Mouse (Mus musculus) stomach, postnatal 0 days (tissue): ENCODE measurements around the gene Mtnr1b. TPM values are rescaled to one million over a fixed set of nuclear protein-coding genes. Genes with fewer than 3 reads are reported as not detected.

ENCODE experiments used
- ATAC-seq: fragments of 200-750 bp; cut with Nextera tagmentation; 2 replicates; pipeline ENCODE4 v1.8.0; 2017; ENCODE audit not compliant: low FRiP score, low TSS enrichment
- DNase-seq: peaks from one replicate; pipeline ENCODE4 v3.0.0-alpha.2; 2016; ENCODE audit warnings: low spot score
- H3K27ac ChIP-seq: fragments of 300-500 bp; sonication (generic); replicated peaks from 2 replicates; pipeline ENCODE4 v1.5.1; 2014; ENCODE audit warnings: mild to moderate bottlenecking, control low read depth
- H3K27me3 ChIP-seq: fragments of 300-500 bp; sonication (generic); 2 replicates; pipeline ENCODE4 v1.6.1; 2014; ENCODE audit warnings: low read length; ENCODE audit not compliant: control insufficient read depth, insufficient read depth
- H3K36me3 ChIP-seq: fragments of 300-500 bp; sonication (generic); 2 replicates; pipeline ENCODE4 v1.6.1; 2014; ENCODE audit warnings: low read length, mixed read lengths; ENCODE audit not compliant: control insufficient read depth, insufficient read depth
- H3K4me1 ChIP-seq: fragments of 300-500 bp; sonication (generic); replicated peaks from 2 replicates; pipeline ENCODE4 v1.6.1; 2014; ENCODE audit warnings: antibody characterized with exemption; ENCODE audit not compliant: control insufficient read depth, insufficient read depth
- H3K4me2 ChIP-seq: fragments of 300-500 bp; sonication (generic); replicated peaks from 2 replicates; pipeline ENCODE4 v1.6.1; 2014; ENCODE audit warnings: low read depth, mild to moderate bottlenecking, control low read depth, moderate library complexity
- H3K4me3 ChIP-seq: fragments of 300-500 bp; sonication (generic); 2 replicates; pipeline ENCODE4 v1.5.1; 2014; ENCODE audit warnings: low read depth, low read length, control low read depth
- H3K9ac ChIP-seq: fragments of 300-500 bp; sonication (generic); 2 replicates; pipeline ENCODE4 v1.6.1; 2014; ENCODE audit warnings: mild to moderate bottlenecking, low read length, control low read depth, mixed read lengths
- H3K9me3 ChIP-seq: fragments of 300-500 bp; sonication (generic); 2 replicates; pipeline ENCODE4 v1.6.1; 2016; ENCODE audit warnings: low read length; ENCODE audit not compliant: control insufficient read depth
- CTCF ChIP-seq: IDR thresholded peaks from 2 replicates; pipeline ENCODE4 v1.5.1; 2016; ENCODE audit warnings: antibody characterized with exemption, low read depth, mild to moderate bottlenecking, moderate library complexity
- EP300 ChIP-seq: optimal IDR thresholded peaks from 2 replicates; pipeline ENCODE3; 2016; ENCODE audit warnings: antibody characterized with exemption
- WGBS: fragments of 180-500 bp; shearing (Covaris S2); extraction: QIAGEN DNeasy Blood & Tissue Kit; methylation state at CpG from one replicate; pipeline ENCODE4 v1.1.7; 2014; 5-methylcytosine and 5-hydroxymethylcytosine counted together
- polyA plus RNA-seq: library from polyadenylated mRNA; unstranded; fragments of >200 nt; fragmentation: Nextera tagmentation; extraction: Ambion mirVana; gene quantifications from 2 replicates; pipeline ENCODE4 v1.2.1, GENCODE M21; 2015

Gene Mtnr1b
- polyA plus RNA-seq, 1 experiment from 2014 or later, result not detected

- ATAC-seq (no peak), DNase-seq (no peak)
- WGBS, result 56% methylated on average over 2 of the region's 2 CpGs
- H3K9me3 ChIP-seq, result no peaks in the 10 kb centered on the region
- no peaks in the 10 kb centered on the region for H3K4me1 ChIP-seq
- H3K27me3 ChIP-seq, result no peaks in the 10 kb centered on the region
- no peak for TF ChIP-seq EP300
- no peak for TF ChIP-seq CTCF
- H3K4me2 ChIP-seq, result no peak overlapping the region
- H3K9ac ChIP-seq, result no peak overlapping the region
- no peak overlapping the region for H3K4me3 ChIP-seq
- H3K27ac ChIP-seq, result no peak overlapping the region
- no peaks in the 10 kb centered on the region for H3K36me3 ChIP-seq
These were observed 87.7 kb downstream of the Mtnr1b start for GRCm38 (mm10) chr9:15786610-15787009.

GRCm38 (mm10) chr9:15786192-15786591 is 88.2 kb downstream of the Mtnr1b start:
- Histone ChIP-seq H3K9ac (no peak overlapping the region), H3K36me3 (no peaks in the 10 kb centered on the region), H3K9me3 (no peaks in the 10 kb centered on the region), H3K4me1 (no peaks in the 10 kb centered on the region), H3K4me2 (no peak overlapping the region), H3K27ac (no peak overlapping the region), H3K4me3 (no peak overlapping the region), H3K27me3 (no peaks in the 10 kb centered on the region)
- 51% methylated on average over 3 of the region's 3 CpGs for WGBS
- no peak for DNase-seq
- TF ChIP-seq CTCF (no peak), EP300 (no peak)
- no peak for ATAC-seq

- no peak overlapping the region for H3K27ac ChIP-seq
- H3K9me3 ChIP-seq, result no peaks in the 10 kb centered on the region
- no peak overlapping the region for H3K4me3 ChIP-seq
- no peak overlapping the region for H3K4me2 ChIP-seq
- H3K9ac ChIP-seq, result no peak overlapping the region
- no peaks in the 10 kb centered on the region for H3K36me3 ChIP-seq
- no peak for TF ChIP-seq CTCF
- no peak for TF ChIP-seq EP300
- H3K27me3 ChIP-seq, result no peaks in the 10 kb centered on the region
- H3K4me1 ChIP-seq, result no peaks in the 10 kb centered on the region
- no peak for ATAC-seq
- no peak for DNase-seq
- WGBS, result 58% methylated on average over 4 of the region's 4 CpGs
These were observed 92.4 kb downstream of the Mtnr1b start for GRCm38 (mm10) chr9:15781936-15782335.

GRCm38 (mm10) chr9:15774911-15775310 is 99.4 kb downstream of the Mtnr1b start:
- Histone ChIP-seq H3K4me1 (no peaks in the 10 kb centered on the region), H3K9me3 (no peaks in the 10 kb centered on the region), H3K27ac (no peak overlapping the region), H3K36me3 (no peaks in the 10 kb centered on the region), H3K9ac (no peak overlapping the region), H3K4me2 (no peak overlapping the region), H3K4me3 (no peak overlapping the region), H3K27me3 (no peaks in the 10 kb centered on the region)
- DNase-seq, result no peak
- TF ChIP-seq CTCF, result no peak
- TF ChIP-seq EP300, result no peak
- 79% methylated on average over 1 of the region's 1 CpGs for WGBS
- ATAC-seq, result no peak

Other genes with a start within 250 kb of the Mtnr1b start
- gene Deup1, start 246.6 kb downstream of the Mtnr1b start, polyA plus RNA-seq, result 0.05 and 0.11 TPM in 2 replicates
- 5.5 and 6.3 TPM in 2 replicates for gene Slc36a4, start 164.8 kb downstream of the Mtnr1b start, polyA plus RNA-seq